Mouse (Mus musculus): ENCODE measurements around the gene Dnajc6. TPM values are rescaled to one million over a fixed set of nuclear protein-coding genes. Genes with fewer than 3 reads are reported as not detected.

The Dnajc6 gene
- polyA plus RNA-seq, 1 experiment from 2014 or later, result 22.0 TPM

- Histone ChIP-seq H3K4me1 (ENCODE audit: control insufficient read depth, insufficient read depth, low read length) (no peaks in the 10 kb centered on the region), H3K9ac (ENCODE audit: low read length) (no peak overlapping the region), H3K4me3 (ENCODE audit: low read depth, low read length) (no peak overlapping the region), H3K36me3 (ENCODE audit: control insufficient read depth, insufficient read depth, low read length) (peaks cover 26% of the 10 kb centered on the region), H3K4me2 (ENCODE audit: low read length) (no peak overlapping the region), H3K9me3 (replicated peaks; ENCODE audit: control insufficient read depth, low read length) (no peaks in the 10 kb centered on the region), H3K27ac (ENCODE audit: low read depth, low read length) (no peak overlapping the region), H3K27me3 (replicated peaks; ENCODE audit: control insufficient read depth, insufficient read depth, low read length) (no peaks in the 10 kb centered on the region)
- no peak for ATAC-seq
- peak; percentile 62 for DNase-seq (ENCODE audit: low spot score)
- WGBS, result 64% methylated on average over 6 of the region's 6 CpGs
Observed at GRCm38 (mm10) chr4:101656956-101657570, 160.6 kb downstream of the Dnajc6 start.

DNA sequence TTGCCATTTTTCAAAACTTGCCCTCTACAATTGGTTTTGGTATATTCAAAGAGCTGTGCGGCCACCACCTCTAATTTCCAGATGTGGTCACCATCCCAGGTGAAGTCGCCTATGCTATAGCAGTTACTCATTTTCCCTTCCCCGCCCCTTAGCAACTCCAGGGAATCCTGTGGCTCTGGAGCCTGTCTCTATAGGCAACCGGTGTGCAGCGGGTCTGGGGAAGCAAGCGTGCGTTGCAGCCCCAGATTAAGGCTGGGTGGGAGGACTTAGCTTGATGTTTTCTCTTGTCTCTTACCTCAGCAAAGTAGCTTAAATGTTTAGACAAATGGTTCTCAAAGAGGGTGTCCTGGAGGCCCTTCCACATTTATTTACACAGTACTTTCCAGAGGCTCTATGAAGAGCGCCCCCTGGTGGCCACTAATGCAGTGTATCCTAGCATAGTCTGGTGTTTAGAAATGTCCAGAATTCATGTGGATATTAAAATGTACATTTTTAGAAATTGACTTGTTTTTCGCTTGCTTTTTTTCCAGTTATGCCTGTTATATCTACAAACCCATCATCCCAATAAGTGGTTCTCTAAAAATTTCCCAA, 167.8 kb downstream of the Dnajc6 start:
- Histone ChIP-seq H3K9ac (ENCODE audit: low read length) (no peak overlapping the region), H3K27ac (ENCODE audit: low read depth, low read length) (no peak overlapping the region), H3K27me3 (replicated peaks; ENCODE audit: control insufficient read depth, insufficient read depth, low read length) (no peaks in the 10 kb centered on the region), H3K9me3 (replicated peaks; ENCODE audit: control insufficient read depth, low read length) (0 out of 2 replicates have a peak, but pooled peaks cover 3% of the 10 kb centered on the region), H3K4me2 (ENCODE audit: low read length) (no peak overlapping the region), H3K4me1 (ENCODE audit: control insufficient read depth, insufficient read depth, low read length) (no peaks in the 10 kb centered on the region), H3K4me3 (ENCODE audit: low read depth, low read length) (no peak overlapping the region), H3K36me3 (ENCODE audit: control insufficient read depth, insufficient read depth, low read length) (peaks cover 18% of the 10 kb centered on the region)
- WGBS, result 69% methylated on average over 9 of the region's 9 CpGs
- peak; percentile 57; the same call in 1 of the 2 replicates for ATAC-seq
- peak; percentile 58 for DNase-seq (ENCODE audit: low spot score)

DNA sequence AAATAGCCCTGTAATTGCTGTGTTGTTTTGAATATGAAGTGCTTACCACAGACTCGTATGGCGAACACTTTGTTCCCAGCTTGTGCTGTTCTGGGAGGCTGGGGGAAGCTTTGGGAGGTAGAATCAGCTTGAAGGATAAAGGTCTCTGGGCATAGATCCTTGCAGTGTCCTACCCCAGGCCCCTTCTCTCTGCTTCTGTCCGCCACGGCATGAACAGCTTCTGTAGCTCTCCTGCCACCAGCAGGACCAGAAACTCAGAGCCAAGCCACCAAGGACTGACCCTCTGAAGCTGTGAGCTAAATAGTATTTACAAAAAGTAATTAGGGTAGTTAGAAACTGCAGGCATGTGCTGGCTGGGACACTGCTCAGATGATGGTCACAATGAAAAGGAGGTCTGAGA, 168.3 kb downstream of the Dnajc6 start:
- Histone ChIP-seq H3K4me1 (ENCODE audit: control insufficient read depth, insufficient read depth, low read length) (no peaks in the 10 kb centered on the region), H3K4me2 (ENCODE audit: low read length) (no peak overlapping the region), H3K27ac (ENCODE audit: low read depth, low read length) (no peak overlapping the region), H3K9ac (ENCODE audit: low read length) (no peak overlapping the region), H3K9me3 (replicated peaks; ENCODE audit: control insufficient read depth, low read length) (0 out of 2 replicates have a peak, but pooled peaks cover 3% of the 10 kb centered on the region), H3K36me3 (ENCODE audit: control insufficient read depth, insufficient read depth, low read length) (peaks cover 16% of the 10 kb centered on the region), H3K4me3 (ENCODE audit: low read depth, low read length) (no peak overlapping the region), H3K27me3 (replicated peaks; ENCODE audit: control insufficient read depth, insufficient read depth, low read length) (no peaks in the 10 kb centered on the region)
- ATAC-seq (no peak), DNase-seq (ENCODE audit: low spot score) (no peak)
- WGBS, result 94% methylated on average over 4 of the region's 4 CpGs

GRCm38 (mm10) chr4:101669161-101669560, 172.7 kb downstream of the Dnajc6 start:
- DNase-seq (ENCODE audit: low spot score), result peak; percentile 12
- 32% methylated on average over 5 of the region's 5 CpGs for WGBS
- H3K9me3 ChIP-seq (replicated peaks; ENCODE audit: control insufficient read depth, low read length), result 0 out of 2 replicates have a peak, but pooled peaks cover 3% of the 10 kb centered on the region
- H3K9ac ChIP-seq (ENCODE audit: low read length), result no peak overlapping the region
- no peak overlapping the region for H3K4me2 ChIP-seq (ENCODE audit: low read length)
- H3K4me1 ChIP-seq (ENCODE audit: control insufficient read depth, insufficient read depth, low read length), result no peaks in the 10 kb centered on the region
- ATAC-seq, result no peak
- no peaks in the 10 kb centered on the region for H3K27me3 ChIP-seq (replicated peaks; ENCODE audit: control insufficient read depth, insufficient read depth, low read length)
- no peak overlapping the region for H3K27ac ChIP-seq (ENCODE audit: low read depth, low read length)
- H3K36me3 ChIP-seq (ENCODE audit: control insufficient read depth, insufficient read depth, low read length), result no peaks in the 10 kb centered on the region
- no peak overlapping the region for H3K4me3 ChIP-seq (ENCODE audit: low read depth, low read length)

GRCm38 (mm10) chr4:101669811-101670210, 173.4 kb downstream of the Dnajc6 start:
- Histone ChIP-seq H3K27me3 (replicated peaks; ENCODE audit: control insufficient read depth, insufficient read depth, low read length) (no peaks in the 10 kb centered on the region), H3K4me1 (ENCODE audit: control insufficient read depth, insufficient read depth, low read length) (no peaks in the 10 kb centered on the region), H3K4me2 (ENCODE audit: low read length) (no peak overlapping the region), H3K9me3 (replicated peaks; ENCODE audit: control insufficient read depth, low read length) (0 out of 2 replicates have a peak, but pooled peaks cover 3% of the 10 kb centered on the region), H3K27ac (ENCODE audit: low read depth, low read length) (no peak overlapping the region), H3K36me3 (ENCODE audit: control insufficient read depth, insufficient read depth, low read length) (no peaks in the 10 kb centered on the region), H3K9ac (ENCODE audit: low read length) (no peak overlapping the region), H3K4me3 (ENCODE audit: low read depth, low read length) (no peak overlapping the region)
- DNase-seq (ENCODE audit: low spot score) (no peak), ATAC-seq (no peak)
- 61% methylated on average over 5 of the region's 5 CpGs for WGBS

DNA sequence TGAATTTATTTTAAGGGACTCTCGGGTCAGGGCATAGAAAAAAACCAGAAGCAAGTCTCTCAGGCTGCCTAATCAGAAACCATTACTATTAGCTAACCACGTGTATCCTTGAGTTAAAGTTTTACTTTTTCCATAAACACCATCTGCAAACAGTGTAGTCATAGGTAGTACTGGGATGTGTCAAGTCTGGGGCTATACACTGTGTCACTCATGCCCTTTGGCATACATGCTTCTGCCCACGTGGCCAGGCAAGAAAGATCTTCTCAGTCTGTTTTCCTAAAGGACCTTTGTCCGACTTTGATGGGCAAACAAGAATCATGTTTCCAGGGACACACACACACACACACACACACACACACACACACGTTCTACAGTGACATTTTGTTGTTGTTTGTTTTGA, 178.3 kb downstream of the Dnajc6 start:
- H3K27ac ChIP-seq (ENCODE audit: low read depth, low read length), result no peak overlapping the region

DNA sequence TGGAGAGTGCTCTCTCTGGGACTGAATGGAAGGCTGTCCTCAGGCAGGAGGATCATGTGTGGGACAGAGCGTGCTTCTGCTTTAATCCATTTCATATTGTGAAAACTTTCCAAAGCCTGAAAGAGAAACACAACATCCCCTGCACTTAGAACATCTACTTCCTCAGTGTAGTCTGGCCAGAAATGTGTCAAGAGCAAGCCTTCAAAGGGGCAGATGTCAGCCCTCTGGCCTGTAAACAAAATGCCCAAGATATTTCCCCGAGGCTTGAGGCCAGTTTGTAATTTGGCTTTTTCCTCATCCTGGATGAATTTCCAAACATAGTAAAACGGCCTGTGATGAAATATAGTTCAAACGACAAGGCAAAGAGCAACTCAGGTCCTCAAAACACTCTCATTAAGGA, 179.3 kb downstream of the Dnajc6 start:
- WGBS, result 85% methylated on average over 4 of the region's 4 CpGs

More for the DNA sequence above, 178.3 kb downstream of the Dnajc6 start:
- Histone ChIP-seq H3K36me3 (ENCODE audit: control insufficient read depth, insufficient read depth, low read length) (no peaks in the 10 kb centered on the region), H3K4me3 (ENCODE audit: low read depth, low read length) (no peak overlapping the region), H3K4me1 (ENCODE audit: control insufficient read depth, insufficient read depth, low read length) (no peaks in the 10 kb centered on the region), H3K9ac (ENCODE audit: low read length) (no peak overlapping the region), H3K4me2 (ENCODE audit: low read length) (no peak overlapping the region), H3K9me3 (replicated peaks; ENCODE audit: control insufficient read depth, low read length) (no peaks in the 10 kb centered on the region), H3K27me3 (replicated peaks; ENCODE audit: control insufficient read depth, insufficient read depth, low read length) (no peaks in the 10 kb centered on the region)
- DNase-seq (ENCODE audit: low spot score) (no peak), ATAC-seq (no peak)
- WGBS, result 80% methylated on average over 5 of the region's 5 CpGs

DNA sequence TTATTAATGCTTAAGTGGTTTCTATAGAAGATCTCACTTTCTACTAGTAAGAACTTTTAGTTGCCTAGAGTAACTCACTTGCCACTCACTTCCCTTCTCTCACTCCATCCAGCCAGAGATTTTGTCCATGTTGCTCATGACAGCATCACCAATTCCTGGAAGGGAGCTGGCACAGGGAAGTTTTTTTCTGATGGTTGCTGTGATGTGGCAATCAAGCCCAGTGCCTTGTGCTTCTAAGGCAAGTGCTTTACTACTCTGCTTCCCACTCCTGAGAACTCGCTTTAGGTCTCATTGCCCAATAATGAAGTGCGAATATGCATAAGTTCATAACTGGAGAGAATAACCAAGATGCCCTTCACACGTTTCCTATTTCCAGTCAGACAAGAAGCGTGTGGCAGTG, 186.2 kb downstream of the Dnajc6 start:
- Histone ChIP-seq H3K9ac (ENCODE audit: low read length) (no peak overlapping the region), H3K4me3 (ENCODE audit: low read depth, low read length) (no peak overlapping the region), H3K4me1 (ENCODE audit: control insufficient read depth, insufficient read depth, low read length) (no peaks in the 10 kb centered on the region), H3K36me3 (ENCODE audit: control insufficient read depth, insufficient read depth, low read length) (no peaks in the 10 kb centered on the region), H3K27me3 (replicated peaks; ENCODE audit: control insufficient read depth, insufficient read depth, low read length) (no peaks in the 10 kb centered on the region), H3K4me2 (ENCODE audit: low read length) (no peak overlapping the region), H3K9me3 (replicated peaks; ENCODE audit: control insufficient read depth, low read length) (no peaks in the 10 kb centered on the region), H3K27ac (ENCODE audit: low read depth, low read length) (no peak overlapping the region)
- ATAC-seq, result no peak
- WGBS, result 93% methylated on average over 4 of the region's 4 CpGs
- no peak for DNase-seq (ENCODE audit: low spot score)

More for the DNA sequence above, 179.3 kb downstream of the Dnajc6 start:
- Histone ChIP-seq H3K4me1 (ENCODE audit: control insufficient read depth, insufficient read depth, low read length) (no peaks in the 10 kb centered on the region), H3K27me3 (replicated peaks; ENCODE audit: control insufficient read depth, insufficient read depth, low read length) (no peaks in the 10 kb centered on the region), H3K27ac (ENCODE audit: low read depth, low read length) (no peak overlapping the region), H3K9me3 (replicated peaks; ENCODE audit: control insufficient read depth, low read length) (no peaks in the 10 kb centered on the region), H3K4me3 (ENCODE audit: low read depth, low read length) (no peak overlapping the region), H3K9ac (ENCODE audit: low read length) (no peak overlapping the region), H3K36me3 (ENCODE audit: control insufficient read depth, insufficient read depth, low read length) (no peaks in the 10 kb centered on the region), H3K4me2 (ENCODE audit: low read length) (no peak overlapping the region)
- DNase-seq (ENCODE audit: low spot score), result no peak
- ATAC-seq, result no peak

DNA sequence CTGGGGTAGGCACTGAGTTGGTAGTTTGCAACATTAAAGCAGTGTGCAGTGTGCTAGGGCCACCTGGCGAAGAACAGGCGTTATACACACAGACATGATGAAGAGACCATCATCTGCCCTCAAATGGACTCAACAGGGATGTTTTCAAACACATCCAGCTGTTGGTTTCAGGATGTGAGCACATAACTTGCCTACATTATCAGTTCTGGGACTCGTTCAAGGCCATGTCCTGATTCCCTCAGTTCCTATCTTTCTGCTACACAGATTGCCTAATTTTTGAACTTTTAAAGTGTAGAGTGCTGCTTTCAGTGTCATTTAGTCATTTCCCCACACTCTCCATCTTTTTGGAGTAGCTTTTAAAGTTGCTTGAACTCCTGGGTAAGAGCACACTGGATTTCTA, 186.6 kb downstream of the Dnajc6 start:
- Histone ChIP-seq H3K27ac (ENCODE audit: low read depth, low read length) (no peak overlapping the region), H3K9ac (ENCODE audit: low read length) (no peak overlapping the region), H3K9me3 (replicated peaks; ENCODE audit: control insufficient read depth, low read length) (no peaks in the 10 kb centered on the region), H3K4me1 (ENCODE audit: control insufficient read depth, insufficient read depth, low read length) (no peaks in the 10 kb centered on the region), H3K27me3 (replicated peaks; ENCODE audit: control insufficient read depth, insufficient read depth, low read length) (no peaks in the 10 kb centered on the region), H3K36me3 (ENCODE audit: control insufficient read depth, insufficient read depth, low read length) (no peaks in the 10 kb centered on the region), H3K4me2 (ENCODE audit: low read length) (no peak overlapping the region), H3K4me3 (ENCODE audit: low read depth, low read length) (no peak overlapping the region)
- 87% methylated on average over 3 of the region's 3 CpGs for WGBS
- ATAC-seq (no peak), DNase-seq (ENCODE audit: low spot score) (no peak)
